15 mouse cellular contexts compared by ENCODE assay signal in the genomic region with DNA sequence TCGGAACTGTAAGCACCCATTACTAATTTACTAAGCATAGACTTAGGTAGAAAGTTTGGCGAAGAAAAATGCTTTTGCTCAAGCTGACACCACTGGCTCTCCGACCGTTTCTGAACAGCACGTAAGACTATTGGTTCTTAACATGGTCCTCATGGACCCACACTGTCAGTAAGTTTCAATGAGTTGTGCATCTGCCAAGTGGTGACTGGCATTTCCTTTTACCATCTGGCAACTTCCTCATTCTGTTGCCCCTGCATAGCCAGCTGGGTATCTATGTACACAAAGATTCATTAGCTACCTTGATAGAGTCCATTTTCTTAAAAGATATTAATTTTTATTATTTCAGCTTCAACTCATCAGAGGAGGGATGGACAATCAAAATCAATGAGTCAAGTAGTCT.
"Had no signal": no experiment of that assay in that cellular context is flagged by ENCODE, and none has a peak within 500 bp of the region (broad histone marks: within the 10 kb centered on the region; RNA-seq: fewer than 3 reads in every experiment).

No protein-coding gene starts in this region.

- DNase-seq: liver, postnatal 0 days; lung, adult 2 months; lung, postnatal 14 days; lung, postnatal 36 days; midbrain, embryonic 14.5 days; retina, postnatal 1 day; right cerebral cortex, adult 18-20 months; right cerebral cortex, postnatal 25 days; right cerebral cortex, postnatal 4 days; spleen, adult 18-20 months; thymus, adult 2 months; thymus, postnatal 25 days; thymus, postnatal 4 days had no signal

- ATAC-seq: liver, postnatal 0 days; lung, postnatal 0 days; midbrain, embryonic 16.5 days had no signal
